Mouse (Mus musculus) forebrain, embryonic 12.5 days (tissue): Measurements from ENCODE around the gene Gpr176. TPM values are rescaled to one million over a fixed set of nuclear protein-coding genes. Genes with fewer than 3 reads are reported as not detected.

ENCODE experiments used
- ATAC-seq: fragments of 200-750 bp; cut with Nextera tagmentation; 2 replicates; pipeline ENCODE4 v1.8.0; 2017; ENCODE audit warnings: moderate TSS enrichment; ENCODE audit not compliant: low FRiP score
- H3K27ac ChIP-seq: fragments of 300-500 bp; sonication (generic); 2 replicates; pipeline ENCODE4 v1.5.1; 2016; ENCODE audit warnings: mild to moderate bottlenecking
- H3K27me3 ChIP-seq: fragments of 300-500 bp; sonication (generic); 2 replicates; pipeline ENCODE4 v1.6.1; 2016; ENCODE audit warnings: mild to moderate bottlenecking
- H3K36me3 ChIP-seq: fragments of 300-500 bp; sonication (generic); replicated peaks from 2 replicates; pipeline ENCODE4 v1.6.1; 2016; ENCODE audit warnings: mild to moderate bottlenecking
- H3K4me1 ChIP-seq: fragments of 300-500 bp; sonication (generic); 2 replicates; pipeline ENCODE4 v1.6.1; 2016
- H3K4me2 ChIP-seq: fragments of 300-500 bp; sonication (generic); 2 replicates; pipeline ENCODE4 v1.6.1; 2016; ENCODE audit warnings: mild to moderate bottlenecking, moderate library complexity
- H3K4me3 ChIP-seq: fragments of 300-500 bp; sonication (generic); replicated peaks from 2 replicates; pipeline ENCODE4 v1.5.1; 2016; ENCODE audit warnings: mild to moderate bottlenecking
- H3K9ac ChIP-seq: fragments of 300-500 bp; sonication (generic); 2 replicates; pipeline ENCODE4 v1.6.1; 2016; ENCODE audit warnings: mild to moderate bottlenecking
- H3K9me3 ChIP-seq: fragments of 300-500 bp; sonication (generic); 2 replicates; pipeline ENCODE4 v1.6.1; 2016
- WGBS: fragments of 180-500 bp; shearing (Covaris S2); methylation state at CpG from one replicate; pipeline ENCODE4 v1.1.7; 2016; 5-methylcytosine and 5-hydroxymethylcytosine counted together
- polyA plus RNA-seq: library from polyadenylated mRNA; unstranded; fragments of >200 nt; fragmentation: Nextera tagmentation; extraction: Ambion mirVana; gene quantifications from 2 replicates; pipeline ENCODE4 v1.2.1, GENCODE M21; 2016

Gene Gpr176
- polyA plus RNA-seq, 1 experiment from 2014 or later: 0.82 TPM

DNA sequence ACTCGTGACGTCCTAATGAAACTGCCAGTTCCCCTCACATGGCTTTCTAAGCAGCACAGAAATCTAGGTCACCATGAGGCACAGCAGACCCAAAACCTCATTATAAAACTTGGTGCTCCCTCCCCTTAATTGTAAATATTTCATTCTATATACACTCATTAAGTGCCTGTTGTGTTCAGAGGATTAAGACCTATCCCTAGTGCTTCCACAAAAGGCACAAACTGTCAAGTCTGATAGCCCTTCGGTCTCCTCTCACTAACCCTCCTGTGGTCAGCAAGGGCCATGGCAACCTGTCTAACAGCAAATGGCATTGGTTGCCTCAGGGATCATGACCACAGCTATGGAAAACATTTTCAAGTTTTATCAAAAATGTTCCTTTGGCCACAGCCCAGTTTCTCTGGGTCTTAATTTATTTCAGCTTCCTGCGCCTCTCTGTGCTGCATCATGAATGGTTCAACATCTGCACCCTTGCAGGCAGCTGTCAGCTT lies 19.3 kb downstream of the Gpr176 start:
- Histone ChIP-seq H3K27ac (no peak overlapping the region), H3K9ac (no peak overlapping the region), H3K4me3 (no peak overlapping the region), H3K4me1 (peaks cover 17% of the 10 kb centered on the region), H3K4me2 (no peak overlapping the region), H3K9me3 (no peaks in the 10 kb centered on the region), H3K27me3 (peaks cover 4% of the 10 kb centered on the region; the same call in 1 of the 2 replicates), H3K36me3 (no peaks in the 10 kb centered on the region)
- no peak for ATAC-seq
- 44% methylated on average over 4 of the region's 4 CpGs for WGBS

GRCm38 (mm10) chr2:118353498-118353897 lies 19.7 kb downstream of the Gpr176 start:
- Histone ChIP-seq H3K4me3 (no peak overlapping the region), H3K4me1 (peaks cover 17% of the 10 kb centered on the region), H3K27ac (no peak overlapping the region), H3K9ac (no peak overlapping the region), H3K36me3 (no peaks in the 10 kb centered on the region), H3K9me3 (no peaks in the 10 kb centered on the region), H3K4me2 (no peak overlapping the region), H3K27me3 (peaks cover 7% of the 10 kb centered on the region; the same call in 1 of the 2 replicates)
- ATAC-seq: no peak
- WGBS: 37% methylated on average over 4 of the region's 4 CpGs

- 0 out of 2 replicates have a peak, but pooled peaks have one; percentile 51 for ATAC-seq
- no peaks in the 10 kb centered on the region for H3K36me3 ChIP-seq
These were observed 27.7 kb downstream of the Gpr176 start for GRCm38 (mm10) chr2:118345535-118345934.

DNA sequence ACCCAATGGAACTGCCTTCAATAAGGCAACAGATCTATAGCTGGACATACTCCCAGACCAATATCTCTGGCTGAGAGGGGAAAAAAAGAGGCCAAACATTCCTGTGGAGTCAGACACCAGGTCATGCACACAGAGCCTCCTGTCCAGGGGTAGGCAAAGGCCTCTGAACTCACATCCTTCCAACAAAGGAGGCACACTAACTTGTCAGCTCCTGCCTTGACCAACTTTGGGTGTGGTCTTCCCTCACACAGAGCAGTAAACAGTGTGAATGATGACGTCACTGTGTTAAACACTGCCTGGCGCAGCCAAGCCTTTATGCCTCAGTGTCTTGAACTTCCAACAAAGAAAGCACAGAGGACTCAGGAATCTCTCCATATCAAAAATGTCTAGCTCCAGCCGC lies 29.3 kb downstream of the Gpr176 start:
- Histone ChIP-seq H3K9ac (no peak overlapping the region), H3K27ac (no peak overlapping the region), H3K4me3 (no peak overlapping the region), H3K4me2 (no peak overlapping the region), H3K27me3 (peaks cover 3% of the 10 kb centered on the region; the same call in 1 of the 2 replicates), H3K9me3 (no peaks in the 10 kb centered on the region), H3K36me3 (no peaks in the 10 kb centered on the region), H3K4me1 (peaks cover 11% of the 10 kb centered on the region)
- no peak for ATAC-seq
- WGBS: 75% methylated on average over 3 of the region's 3 CpGs

More at GRCm38 (mm10) chr2:118345535-118345934, 27.7 kb downstream of the Gpr176 start:
- Histone ChIP-seq H3K27me3 (peaks cover 4% of the 10 kb centered on the region; the same call in 1 of the 2 replicates), H3K4me1 (peaks cover 11% of the 10 kb centered on the region), H3K27ac (no peak overlapping the region), H3K4me2 (no peak overlapping the region), H3K9me3 (no peaks in the 10 kb centered on the region), H3K4me3 (no peak overlapping the region), H3K9ac (no peak overlapping the region)
- 15% methylated on average over 1 of the region's 1 CpGs for WGBS

- no peak for ATAC-seq
- no peak overlapping the region for H3K4me2 ChIP-seq
- WGBS: 84% methylated on average over 7 of the region's 7 CpGs
- no peak overlapping the region for H3K9ac ChIP-seq
- peaks cover 11% of the 10 kb centered on the region for H3K4me1 ChIP-seq
- H3K4me3 ChIP-seq: no peak overlapping the region
- no peaks in the 10 kb centered on the region for H3K36me3 ChIP-seq
- H3K27me3 ChIP-seq: no peaks in the 10 kb centered on the region
- no peaks in the 10 kb centered on the region for H3K9me3 ChIP-seq
- H3K27ac ChIP-seq: no peak overlapping the region
These were observed 31.9 kb downstream of the Gpr176 start for GRCm38 (mm10) chr2:118341295-118341694.

GRCm38 (mm10) chr2:118336084-118336483 lies 37.1 kb downstream of the Gpr176 start:
- Histone ChIP-seq H3K27me3 (no peaks in the 10 kb centered on the region), H3K36me3 (no peaks in the 10 kb centered on the region), H3K4me2 (no peak overlapping the region), H3K9me3 (no peaks in the 10 kb centered on the region), H3K27ac (no peak overlapping the region), H3K4me1 (no peaks in the 10 kb centered on the region), H3K4me3 (no peak overlapping the region), H3K9ac (no peak overlapping the region)
- WGBS: 44% methylated on average over 2 of the region's 2 CpGs
- no peak for ATAC-seq

DNA sequence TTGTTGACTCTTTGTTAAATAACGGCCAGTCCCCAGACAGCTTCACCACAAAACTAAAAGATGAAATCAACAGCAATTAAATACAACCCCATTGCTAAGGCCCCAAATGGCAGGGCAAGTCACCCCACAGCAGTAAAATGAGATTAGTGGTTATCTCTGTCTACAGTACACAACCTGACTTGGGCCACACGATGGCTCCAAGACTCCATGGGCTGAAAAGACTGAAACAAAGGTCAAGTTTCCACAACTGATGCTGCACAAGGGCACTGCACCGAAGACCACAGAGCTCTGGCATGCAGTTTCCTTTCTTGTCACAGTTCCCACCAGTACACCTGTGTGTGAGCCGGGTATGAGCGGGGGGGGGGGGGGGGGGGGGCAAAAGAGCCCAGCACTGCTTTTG lies 50.6 kb downstream of the Gpr176 start:
- 70% methylated on average over 3 of the region's 5 CpGs for WGBS
- Histone ChIP-seq H3K9me3 (no peaks in the 10 kb centered on the region), H3K4me3 (no peak overlapping the region), H3K4me2 (no peak overlapping the region), H3K27ac (no peak overlapping the region), H3K4me1 (peaks cover 10% of the 10 kb centered on the region), H3K9ac (no peak overlapping the region), H3K27me3 (no peaks in the 10 kb centered on the region), H3K36me3 (no peaks in the 10 kb centered on the region)
- ATAC-seq: no peak

DNA sequence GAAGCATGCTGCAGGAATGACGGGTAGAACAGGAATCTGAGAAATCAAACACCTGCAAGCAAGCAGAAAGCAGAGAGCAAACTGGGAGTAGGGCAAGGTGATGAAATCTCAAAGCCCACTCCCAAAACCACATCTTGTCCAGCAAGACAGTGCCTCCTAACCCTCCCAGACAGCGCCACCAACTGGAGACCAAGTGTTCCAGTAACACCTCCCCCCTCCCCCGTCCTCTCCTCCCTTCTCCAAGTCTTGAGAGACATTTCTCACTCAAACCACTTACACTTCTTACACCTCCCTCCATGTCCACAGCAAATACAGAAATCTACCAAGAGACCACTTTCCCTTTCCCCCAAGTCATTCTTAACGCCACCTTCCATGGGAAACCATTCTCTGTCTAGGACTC lies 51.4 kb downstream of the Gpr176 start:
- Histone ChIP-seq H3K9me3 (no peaks in the 10 kb centered on the region), H3K27ac (no peak overlapping the region), H3K4me3 (no peak overlapping the region), H3K36me3 (no peaks in the 10 kb centered on the region), H3K27me3 (no peaks in the 10 kb centered on the region), H3K4me2 (no peak overlapping the region), H3K9ac (no peak overlapping the region), H3K4me1 (peaks cover 10% of the 10 kb centered on the region)
- WGBS: 86% methylated on average over 4 of the region's 4 CpGs
- ATAC-seq: no peak

DNA sequence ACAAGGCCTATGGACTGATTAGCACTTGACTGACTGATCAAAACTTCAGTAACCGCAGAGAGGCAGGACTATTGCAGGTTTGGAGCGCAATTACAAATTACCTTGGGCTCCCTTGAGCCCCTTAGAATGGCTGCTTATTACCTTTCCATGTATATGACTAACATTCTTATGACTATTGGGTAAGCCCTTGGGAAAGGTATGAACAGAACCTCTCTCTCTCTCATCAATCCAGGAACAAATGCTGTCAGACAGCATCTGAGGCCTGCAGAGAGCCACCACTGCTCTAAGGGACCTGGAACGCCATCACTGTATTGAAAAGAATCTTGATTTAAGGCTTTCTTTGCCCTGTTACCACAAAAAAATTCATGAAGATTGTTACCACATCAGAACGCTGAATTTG lies 52.1 kb downstream of the Gpr176 start:
- Histone ChIP-seq H3K9ac (no peak overlapping the region), H3K9me3 (no peaks in the 10 kb centered on the region), H3K36me3 (no peaks in the 10 kb centered on the region), H3K4me3 (no peak overlapping the region), H3K4me1 (peaks cover 10% of the 10 kb centered on the region), H3K4me2 (no peak overlapping the region), H3K27ac (no peak overlapping the region), H3K27me3 (no peaks in the 10 kb centered on the region)
- no peak for ATAC-seq
- WGBS: 85% methylated on average over 4 of the region's 4 CpGs

- ATAC-seq: peak; percentile 76; the same call in 1 of the 2 replicates
- no peak overlapping the region for H3K4me2 ChIP-seq
- no peak overlapping the region for H3K9ac ChIP-seq
- no peak overlapping the region for H3K27ac ChIP-seq
- no peaks in the 10 kb centered on the region for H3K9me3 ChIP-seq
- H3K4me3 ChIP-seq: no peak overlapping the region
- 21% methylated on average over 4 of the region's 4 CpGs for WGBS
- no peaks in the 10 kb centered on the region for H3K36me3 ChIP-seq
- H3K27me3 ChIP-seq: no peaks in the 10 kb centered on the region
- H3K4me1 ChIP-seq: peaks cover 10% of the 10 kb centered on the region
These were observed 52.7 kb downstream of the Gpr176 start for GRCm38 (mm10) chr2:118320519-118320918.

- Histone ChIP-seq H3K9ac (no peak overlapping the region), H3K36me3 (no peaks in the 10 kb centered on the region), H3K4me1 (peaks cover 10% of the 10 kb centered on the region), H3K4me2 (no peak overlapping the region), H3K4me3 (no peak overlapping the region), H3K27ac (no peak overlapping the region), H3K9me3 (no peaks in the 10 kb centered on the region), H3K27me3 (no peaks in the 10 kb centered on the region)
- no peak for ATAC-seq
- WGBS: 74% methylated on average over 5 of the region's 5 CpGs
These were observed 54.0 kb downstream of the Gpr176 start for GRCm38 (mm10) chr2:118319176-118319575.

DNA sequence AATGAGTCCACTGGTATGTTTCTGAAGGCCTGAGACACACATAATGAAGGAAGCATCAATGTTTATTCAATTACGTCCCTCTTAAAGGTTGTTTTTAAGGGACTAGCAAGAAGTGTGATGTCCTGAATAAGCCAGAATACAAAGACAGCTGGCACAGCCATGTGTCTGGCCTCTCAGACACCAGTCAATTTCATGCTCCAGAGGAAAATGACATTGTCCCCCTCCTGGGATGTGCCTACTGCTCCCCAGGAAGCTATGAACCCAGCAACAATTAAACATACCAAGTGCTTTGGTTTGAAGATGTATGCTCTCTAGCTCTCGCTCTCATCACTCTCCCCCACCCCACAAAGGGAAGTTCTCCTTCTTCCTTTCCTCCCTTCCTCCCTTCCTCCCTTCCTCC lies 56.3 kb downstream of the Gpr176 start:
- Histone ChIP-seq H3K9me3 (no peaks in the 10 kb centered on the region), H3K4me1 (peaks cover 10% of the 10 kb centered on the region), H3K4me2 (no peak overlapping the region), H3K9ac (no peak overlapping the region), H3K27ac (no peak overlapping the region), H3K36me3 (no peaks in the 10 kb centered on the region), H3K27me3 (no peaks in the 10 kb centered on the region), H3K4me3 (no peak overlapping the region)
- 58% methylated on average over 2 of the region's 2 CpGs for WGBS
- no peak for ATAC-seq

DNA sequence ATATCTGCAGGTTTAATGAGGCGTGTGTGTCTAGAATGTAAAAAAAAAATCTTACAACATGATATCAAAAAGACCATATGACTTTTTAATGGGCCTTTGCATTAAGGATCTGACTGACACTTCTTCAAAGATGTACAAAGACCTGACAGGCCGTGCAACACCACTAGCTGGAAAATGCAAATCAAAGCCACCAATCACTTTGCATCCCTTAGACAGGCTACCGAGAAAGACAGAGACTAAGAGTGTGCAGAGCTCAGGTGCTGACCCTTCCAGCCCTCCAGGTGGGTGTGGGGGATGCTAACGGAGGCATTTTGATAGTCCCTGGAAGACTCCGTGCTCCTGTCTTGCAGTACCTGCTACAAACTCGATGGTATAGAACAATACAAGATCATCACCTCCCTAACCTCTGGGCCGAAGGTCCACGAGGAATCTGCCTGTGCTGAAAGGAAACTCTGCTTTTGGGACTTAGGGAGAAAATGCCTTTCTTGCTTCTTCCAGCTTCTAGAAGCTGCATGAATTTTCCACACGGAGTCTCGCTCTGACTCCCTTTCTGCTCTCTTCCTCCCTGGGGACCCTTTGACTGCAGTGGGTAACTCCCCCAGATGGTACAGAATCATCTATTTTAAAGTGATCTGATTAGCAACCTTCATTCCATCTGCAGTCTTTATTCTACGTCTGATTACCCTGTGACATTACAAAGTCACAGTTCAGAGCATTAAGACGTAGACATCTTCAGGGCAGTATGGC lies 57.4 kb downstream of the Gpr176 start:
- no peaks in the 10 kb centered on the region for H3K36me3 ChIP-seq
- no peaks in the 10 kb centered on the region for H3K9me3 ChIP-seq
- H3K4me1 ChIP-seq: peaks cover 10% of the 10 kb centered on the region
- no peaks in the 10 kb centered on the region for H3K27me3 ChIP-seq
- no peak overlapping the region for H3K9ac ChIP-seq
- H3K4me2 ChIP-seq: no peak overlapping the region
- WGBS: 86% methylated on average over 12 of the region's 12 CpGs
- no peak for ATAC-seq
- H3K27ac ChIP-seq: no peak overlapping the region
- no peak overlapping the region for H3K4me3 ChIP-seq
